Mouse (Mus musculus) erythroblast, embryonic 14.5 days (primary cell): Measurements from ENCODE around the gene Ipo13.

Source experiments
- GATA1 ChIP-seq: IDR thresholded peaks from 2 replicates; pipeline ENCODE4 v1.6.1; 2012; ENCODE audit warnings: low read length, inconsistent platforms, mixed read lengths
- TAL1 ChIP-seq: IDR thresholded peaks from 3 replicates; pipeline ENCODE4 v1.6.1; 2012; ENCODE audit warnings: low read length, inconsistent platforms, mixed read lengths

- TF ChIP-seq GATA1 (no peak), TAL1 (no peak)
Measured at GRCm38 (mm10) chr4:117862823-117863222, 52.0 kb downstream of the Ipo13 start.
